Mouse (Mus musculus) ES-E14 (cell line): ENCODE data around the gene Ldhd.

ENCODE experiments used
- CHD2 ChIP-seq: IDR thresholded peaks from 2 replicates; pipeline ENCODE4 v1.6.1; 2014; ENCODE audit warnings: mild to moderate bottlenecking, low read depth, low read length, inconsistent platforms
- ZNF384 ChIP-seq: IDR thresholded peaks from 2 replicates; pipeline ENCODE4 v1.6.1; 2012; ENCODE audit warnings: low read depth, low read length, inconsistent platforms

- no peak for TF ChIP-seq ZNF384
- TF ChIP-seq CHD2: no peak
Observed at GRCm38 (mm10) chr8:111584946-111585345, 45.2 kb downstream of the Ldhd start.
